Mouse (Mus musculus): ENCODE measurements around the gene Nop53. TPM values are rescaled to one million over a fixed set of nuclear protein-coding genes. Genes with fewer than 3 reads are reported as not detected.

Nop53 gene
- 116 TPM for polyA plus RNA-seq (2015; fragmentation: Illumina TruSeq; extraction: RNeasy Lipid Tissue Mini Kit (QIAGEN cat#74804); ENCODE audit: low read depth, low replicate concordance)

GRCm38 (mm10) chr7:15945721-15946536 lies at the start of gene Nop53:
Gene Nop53, minus strand, starts transcription at chr7:15946074.

GRCm38 (mm10) chr7:15967312-15967711 lies 21.4 kb upstream of the Nop53 start, which contains the start of gene Ehd2:
Gene Ehd2, minus strand, starts transcription at chr7:15967567.

GRCm38 (mm10) chr7:15922220-15922773 lies 23.6 kb downstream of the Nop53 start, which contains the start of gene Selenow:
Gene Selenow, minus strand, starts transcription at chr7:15922402.

Other genes starting within 250 kb of the Nop53 start
- not detected for gene Obox5, start 195.9 kb downstream of the Nop53 start, polyA plus RNA-seq (2015; fragmentation: Illumina TruSeq; extraction: RNeasy Lipid Tissue Mini Kit (QIAGEN cat#74804); ENCODE audit: low read depth, low replicate concordance)
- not detected for gene Obox6, start 106.4 kb downstream of the Nop53 start, polyA plus RNA-seq (2015; fragmentation: Illumina TruSeq; extraction: RNeasy Lipid Tissue Mini Kit (QIAGEN cat#74804); ENCODE audit: low read depth, low replicate concordance)
- not detected for gene Crx, start 66.1 kb downstream of the Nop53 start, polyA plus RNA-seq (2015; fragmentation: Illumina TruSeq; extraction: RNeasy Lipid Tissue Mini Kit (QIAGEN cat#74804); ENCODE audit: low read depth, low replicate concordance)
- gene Crxos, start 63.5 kb downstream of the Nop53 start, polyA plus RNA-seq (2015; fragmentation: Illumina TruSeq; extraction: RNeasy Lipid Tissue Mini Kit (QIAGEN cat#74804); ENCODE audit: low read depth, low replicate concordance) = not detected
- 2,025 TPM for gene Selenow, start 23.7 kb downstream of the Nop53 start, polyA plus RNA-seq (2015; fragmentation: Illumina TruSeq; extraction: RNeasy Lipid Tissue Mini Kit (QIAGEN cat#74804); ENCODE audit: low read depth, low replicate concordance)
- gene Ehd2, start 21.5 kb upstream of the Nop53 start, polyA plus RNA-seq (2015; fragmentation: Illumina TruSeq; extraction: RNeasy Lipid Tissue Mini Kit (QIAGEN cat#74804); ENCODE audit: low read depth, low replicate concordance) = 4.2 TPM
- 7.0 TPM for gene Bicra, start 101.8 kb upstream of the Nop53 start, polyA plus RNA-seq (2015; fragmentation: Illumina TruSeq; extraction: RNeasy Lipid Tissue Mini Kit (QIAGEN cat#74804); ENCODE audit: low read depth, low replicate concordance)
- gene Zfp541, start 115.7 kb upstream of the Nop53 start, polyA plus RNA-seq (2015; fragmentation: Illumina TruSeq; extraction: RNeasy Lipid Tissue Mini Kit (QIAGEN cat#74804); ENCODE audit: low read depth, low replicate concordance) = 0.37 TPM
- gene Napa, start 152.4 kb upstream of the Nop53 start, polyA plus RNA-seq (2015; fragmentation: Illumina TruSeq; extraction: RNeasy Lipid Tissue Mini Kit (QIAGEN cat#74804); ENCODE audit: low read depth, low replicate concordance) = 270 TPM
- gene Kptn, start 173.8 kb upstream of the Nop53 start, polyA plus RNA-seq (2015; fragmentation: Illumina TruSeq; extraction: RNeasy Lipid Tissue Mini Kit (QIAGEN cat#74804); ENCODE audit: low read depth, low replicate concordance) = 35.9 TPM
- 115 TPM for gene Slc8a2, start 183.8 kb upstream of the Nop53 start, polyA plus RNA-seq (2015; fragmentation: Illumina TruSeq; extraction: RNeasy Lipid Tissue Mini Kit (QIAGEN cat#74804); ENCODE audit: low read depth, low replicate concordance)
- 45.1 TPM for gene Meis3, start 229.0 kb upstream of the Nop53 start, polyA plus RNA-seq (2015; fragmentation: Illumina TruSeq; extraction: RNeasy Lipid Tissue Mini Kit (QIAGEN cat#74804); ENCODE audit: low read depth, low replicate concordance)